Mouse (Mus musculus): ENCODE results near the gene Mgmt.

Gene Mgmt

GRCm38 (mm10) chr7:136894106-136894986, at the start of gene Mgmt:
Mgmt (plus strand) TSS chr7:136894614.
- DNase-seq: peak; percentile 94 to 97

DNA sequence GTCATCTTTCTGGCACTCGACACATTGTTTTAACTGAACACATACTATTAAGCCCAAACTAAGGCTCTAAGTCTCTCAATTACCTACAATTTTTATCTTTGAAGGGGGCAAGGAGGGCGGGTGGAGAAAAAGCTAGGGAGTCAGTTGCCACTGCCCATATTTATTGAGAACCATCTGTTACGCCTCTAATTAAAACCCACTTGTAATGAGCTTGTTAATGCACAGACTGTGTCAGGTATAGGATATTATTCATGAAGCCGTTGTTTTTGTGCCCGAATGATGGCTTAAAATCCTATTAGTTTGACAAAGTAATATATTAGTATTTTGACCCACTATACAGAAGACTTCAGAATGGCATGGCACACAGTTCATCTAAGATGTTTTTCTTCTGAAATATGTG, 49.6 kb upstream of the Mgmt start:
- DNase-seq: no peak

- no peak for DNase-seq
Measured at GRCm38 (mm10) chr7:136845321-136845720, 49.1 kb upstream of the Mgmt start.

- no peak for DNase-seq
Measured at GRCm38 (mm10) chr7:136846086-136846620, 48.3 kb upstream of the Mgmt start.

- no peak for DNase-seq
Measured at GRCm38 (mm10) chr7:136847601-136848000, 46.8 kb upstream of the Mgmt start.

DNA sequence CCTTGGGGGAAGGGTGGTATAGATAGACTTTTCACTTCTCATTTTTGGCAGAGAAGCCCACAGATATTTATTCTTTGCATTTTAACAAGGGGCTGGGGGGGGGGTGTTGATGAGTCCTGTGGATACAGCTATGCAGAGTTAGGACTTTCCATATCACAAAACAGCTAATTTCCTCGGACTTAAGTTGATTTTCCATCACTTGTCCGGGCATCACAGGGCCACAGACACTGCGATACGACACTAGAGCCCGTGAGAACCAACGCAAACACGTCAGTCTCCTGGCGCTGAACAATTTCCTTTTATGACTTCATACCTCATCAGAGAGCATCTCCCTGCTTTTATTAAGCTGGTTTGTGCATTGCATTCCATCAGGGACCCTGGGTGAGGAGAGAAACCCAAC, 45.7 kb upstream of the Mgmt start:
- peak in 1 of 2 experiments; percentile 53 for DNase-seq

DNA sequence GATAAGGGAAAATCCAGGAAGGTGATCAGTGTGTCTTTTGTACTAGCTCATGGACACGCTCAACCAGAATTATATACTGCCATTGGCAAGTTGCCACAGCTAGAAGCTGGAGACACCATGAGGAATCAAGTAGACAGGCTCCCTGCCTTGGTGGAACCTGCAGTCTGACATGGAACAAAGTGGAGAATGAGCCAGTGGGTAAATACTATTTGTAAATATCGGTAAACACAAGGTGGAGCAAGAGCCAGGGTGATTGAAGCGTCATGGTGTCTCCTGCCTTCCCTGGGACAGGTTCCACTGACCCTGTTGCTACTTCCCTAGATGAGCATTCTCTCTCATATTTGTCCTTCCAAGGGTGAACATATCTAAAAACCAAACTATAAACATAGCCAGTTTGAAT, 44.6 kb upstream of the Mgmt start:
- no peak for DNase-seq

- peak; percentile 32 to 71 for DNase-seq
Measured at GRCm38 (mm10) chr7:136850339-136850738, 44.1 kb upstream of the Mgmt start.

DNA sequence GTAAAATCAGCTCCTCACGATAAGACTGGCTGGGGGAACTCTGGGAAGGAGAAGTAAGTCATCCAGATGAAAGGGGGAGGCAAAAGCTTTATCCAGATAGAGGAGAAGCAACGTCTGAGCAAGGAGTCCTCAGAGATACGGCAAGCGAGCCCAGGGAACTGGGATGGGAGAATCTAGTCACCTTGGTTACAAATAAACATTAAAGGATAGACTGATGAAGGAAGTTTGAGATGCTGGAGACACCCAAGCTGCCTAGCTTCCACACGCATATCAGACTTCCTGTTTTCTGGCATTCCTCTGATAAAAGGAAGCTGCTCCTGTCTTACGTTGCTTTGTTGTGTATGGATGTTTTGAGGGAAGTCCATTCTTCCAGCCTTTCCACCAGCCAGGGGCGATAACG, 42.5 kb upstream of the Mgmt start:
- no peak for DNase-seq

DNA sequence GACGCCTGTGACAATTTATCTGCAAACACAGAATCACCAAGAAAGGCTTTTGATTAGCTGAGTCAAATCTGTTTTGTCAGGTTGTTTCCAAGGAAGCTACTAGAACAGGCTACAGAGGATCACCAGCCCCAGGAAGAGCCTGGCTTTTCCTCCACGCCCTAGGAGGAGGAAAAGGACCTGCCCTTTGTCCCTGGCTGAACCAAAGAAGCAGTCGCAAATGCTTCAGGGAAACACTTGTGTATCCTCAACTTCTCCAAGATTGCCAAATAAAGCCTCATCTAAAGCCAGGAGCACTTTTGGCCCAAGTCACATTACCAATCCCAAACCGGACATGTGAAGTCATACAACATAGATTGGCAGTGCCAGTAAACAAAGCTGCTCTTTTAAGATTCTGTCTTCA, 41.7 kb upstream of the Mgmt start:
- no peak for DNase-seq

GRCm38 (mm10) chr7:136864677-136865463, 29.5 kb upstream of the Mgmt start:
- no peak for DNase-seq

DNA sequence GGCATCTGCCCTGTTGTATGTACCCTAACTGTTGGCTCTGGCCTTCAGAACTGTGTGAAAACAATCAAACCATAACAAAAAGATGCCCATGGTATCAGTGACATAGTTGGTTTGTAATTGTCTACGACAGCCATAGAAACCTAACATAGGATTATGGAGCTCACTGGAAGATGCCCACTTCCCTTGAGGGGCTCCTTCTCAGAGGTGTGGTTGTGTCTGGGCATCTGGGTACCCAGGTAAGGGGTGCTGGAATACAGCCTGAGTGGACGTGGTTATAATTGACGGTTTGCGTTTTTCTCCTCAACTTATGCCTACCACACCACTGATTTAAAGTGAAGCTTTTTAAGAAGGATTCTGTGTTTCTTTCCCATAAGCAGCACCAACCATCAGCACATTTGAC, 28.5 kb upstream of the Mgmt start:
- no peak for DNase-seq

DNA sequence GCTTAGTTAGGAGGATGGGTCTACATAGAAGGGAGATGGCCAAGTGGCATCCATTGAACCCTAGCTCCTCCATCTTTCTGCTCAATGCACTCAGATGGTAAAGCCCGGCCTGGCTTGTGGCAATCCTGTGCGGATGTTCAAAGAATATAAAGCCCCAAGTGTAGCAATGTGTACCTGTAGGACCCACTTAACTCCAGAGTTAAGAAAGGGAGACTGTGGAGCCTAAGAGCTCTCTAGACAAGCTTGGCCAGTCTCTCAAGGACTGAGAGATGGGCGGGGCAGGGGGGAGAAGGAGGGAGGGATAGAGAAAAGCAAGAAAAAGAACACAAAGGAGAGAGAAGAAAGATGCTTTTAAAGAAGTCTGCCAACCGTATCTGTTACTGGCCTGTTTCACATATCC, 27.9 kb upstream of the Mgmt start:
- no peak for DNase-seq

- no peak for DNase-seq
Measured at GRCm38 (mm10) chr7:136871535-136871934, 22.9 kb upstream of the Mgmt start.

DNA sequence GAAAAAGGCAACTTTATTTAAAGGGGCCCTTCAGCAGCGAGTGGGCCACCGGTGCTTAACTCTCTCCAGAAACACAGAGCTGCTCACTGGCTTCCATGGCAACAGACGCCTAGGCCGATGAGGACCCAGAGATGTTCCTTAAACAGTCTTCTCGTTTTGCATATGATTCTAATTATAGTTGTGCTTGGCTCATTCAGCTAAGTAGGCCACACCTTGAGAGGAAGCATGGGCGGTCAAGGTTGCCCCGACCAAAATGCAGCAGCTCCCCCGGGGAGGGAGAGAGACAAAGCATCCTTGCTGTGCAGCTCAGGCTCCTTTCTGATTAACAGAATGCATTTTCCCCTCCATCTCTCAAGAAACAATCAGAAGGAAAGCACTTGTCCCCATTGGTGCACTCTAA, 22.4 kb upstream of the Mgmt start:
- no peak for DNase-seq

DNA sequence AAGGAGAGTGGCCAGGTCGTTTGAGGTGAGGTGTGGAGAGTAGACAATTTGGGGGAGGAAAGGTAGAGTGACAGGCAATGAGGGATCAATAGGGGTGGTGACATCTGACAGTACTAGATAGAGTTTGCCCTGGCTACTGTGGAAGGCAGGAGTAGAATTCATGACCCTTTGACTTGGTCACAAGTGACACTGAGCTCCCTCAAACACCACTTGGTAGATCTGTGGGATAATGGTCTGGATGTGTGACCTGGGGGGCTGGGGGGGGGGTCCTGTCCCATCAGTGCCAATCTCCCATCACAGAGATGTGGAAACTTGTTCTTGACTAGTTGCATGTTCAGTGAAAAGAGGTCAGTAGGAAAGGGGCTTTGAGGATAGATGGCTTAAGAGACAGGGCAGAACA, 20.0 kb upstream of the Mgmt start:
- no peak for DNase-seq

DNA sequence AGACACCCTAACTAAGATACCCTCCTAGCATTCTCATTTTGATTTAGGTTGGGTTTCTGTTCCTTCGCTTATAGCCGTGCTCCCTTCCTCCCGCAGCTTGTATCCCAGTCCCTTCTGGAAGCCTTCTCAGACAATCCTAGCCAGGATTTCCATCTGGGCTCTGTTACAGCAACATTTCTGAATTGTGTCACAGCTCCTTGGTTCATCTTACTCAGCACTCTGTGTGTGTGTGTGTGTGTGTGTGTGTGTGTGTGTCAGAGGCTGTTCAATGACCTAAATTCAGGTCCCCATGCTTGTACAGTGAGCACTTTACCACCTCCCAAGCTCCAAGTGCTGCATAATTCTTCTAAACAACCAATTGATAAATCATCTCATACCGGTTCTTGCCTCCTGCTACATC, 14.0 kb upstream of the Mgmt start:
- DNase-seq: no peak

DNA sequence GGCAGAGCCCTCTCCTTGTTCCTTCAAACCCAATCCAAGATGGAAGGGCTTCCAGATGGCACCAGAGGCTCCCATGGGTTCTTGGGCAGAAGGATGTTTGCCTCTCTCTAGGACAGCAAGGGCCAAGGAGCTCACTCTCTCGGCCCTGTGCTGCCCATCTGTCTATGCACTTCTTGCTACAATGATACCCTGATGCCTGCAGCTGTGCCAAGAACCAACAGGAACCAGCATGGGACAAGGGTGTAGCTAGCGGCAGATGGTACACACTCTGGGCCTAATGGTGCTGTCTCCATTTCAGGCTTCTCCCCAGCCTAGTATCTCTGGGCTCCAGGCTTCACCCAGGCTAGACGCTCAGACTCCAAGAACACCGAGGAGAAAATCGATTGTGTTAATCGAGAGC, 6.3 kb upstream of the Mgmt start:
- no peak for DNase-seq

- DNase-seq: no peak
Measured at GRCm38 (mm10) chr7:136895356-136895755, 942 bp downstream of the Mgmt start.

- DNase-seq: no peak
Measured at GRCm38 (mm10) chr7:136895851-136896250, 1.4 kb downstream of the Mgmt start.

DNA sequence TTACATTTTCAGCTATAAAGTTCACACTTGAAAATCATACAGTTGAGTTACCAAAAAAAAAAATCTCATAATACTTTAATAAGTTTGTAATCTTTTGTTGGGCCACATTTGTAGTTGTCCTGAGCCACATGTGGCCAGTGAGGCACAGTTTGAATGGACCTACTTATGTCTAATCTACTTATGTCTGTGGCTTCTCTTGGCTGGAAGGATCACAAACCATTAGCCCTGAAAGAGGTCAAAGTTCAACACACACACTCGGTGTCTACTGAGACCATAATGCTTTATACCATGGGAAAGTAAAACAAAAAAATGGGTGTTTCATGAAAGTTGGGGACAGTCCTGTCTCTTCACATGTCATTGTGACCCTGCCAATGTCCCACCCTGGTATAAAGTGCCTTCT, 3.1 kb downstream of the Mgmt start:
- no peak for DNase-seq

DNA sequence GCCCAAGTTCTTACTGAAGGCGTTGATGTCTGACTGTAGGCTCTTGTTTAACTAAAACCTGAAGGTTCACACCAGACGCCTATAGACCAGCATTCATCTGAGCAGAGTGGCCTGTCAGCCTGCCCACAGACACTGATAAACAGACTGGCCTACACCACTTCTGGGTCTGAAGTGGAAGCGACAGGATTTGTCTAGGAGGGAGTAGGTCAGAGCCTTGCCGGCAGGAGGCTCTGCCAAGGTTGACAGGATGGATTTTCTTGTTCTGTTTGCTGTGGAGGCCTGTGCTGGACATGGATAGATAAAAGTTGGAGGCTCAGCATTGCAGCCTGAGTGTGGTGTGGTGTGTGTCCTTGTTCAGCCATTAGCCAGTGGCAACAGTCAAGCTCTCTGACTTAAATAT, 3.6 kb downstream of the Mgmt start:
- DNase-seq: no peak

DNA sequence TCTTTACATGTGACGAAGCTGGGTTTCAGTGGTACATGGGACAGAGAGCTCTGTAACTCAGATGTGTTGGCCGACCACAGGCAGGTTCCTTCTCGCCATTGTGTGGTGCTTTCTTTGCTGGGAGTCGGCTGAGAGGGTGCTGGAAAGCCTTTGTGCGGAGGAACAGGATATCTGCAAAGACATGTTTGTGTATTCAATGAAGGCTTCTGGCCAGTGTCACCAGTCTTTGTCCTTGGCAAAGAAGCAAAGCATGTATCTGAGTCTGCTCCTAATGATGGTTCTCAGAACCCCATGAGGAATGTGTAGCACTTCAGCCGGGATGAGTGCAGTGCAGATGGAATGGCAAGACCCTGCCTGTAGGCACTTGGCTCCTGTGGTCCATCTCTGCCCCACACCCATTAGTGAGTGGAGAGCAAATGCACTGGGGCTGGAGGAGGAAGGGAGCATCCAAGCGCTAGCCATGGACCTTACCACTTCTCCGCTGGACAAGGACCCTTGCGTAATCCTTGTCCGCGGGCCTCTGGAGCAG, 14.3 kb downstream of the Mgmt start:
- no peak for DNase-seq

DNA sequence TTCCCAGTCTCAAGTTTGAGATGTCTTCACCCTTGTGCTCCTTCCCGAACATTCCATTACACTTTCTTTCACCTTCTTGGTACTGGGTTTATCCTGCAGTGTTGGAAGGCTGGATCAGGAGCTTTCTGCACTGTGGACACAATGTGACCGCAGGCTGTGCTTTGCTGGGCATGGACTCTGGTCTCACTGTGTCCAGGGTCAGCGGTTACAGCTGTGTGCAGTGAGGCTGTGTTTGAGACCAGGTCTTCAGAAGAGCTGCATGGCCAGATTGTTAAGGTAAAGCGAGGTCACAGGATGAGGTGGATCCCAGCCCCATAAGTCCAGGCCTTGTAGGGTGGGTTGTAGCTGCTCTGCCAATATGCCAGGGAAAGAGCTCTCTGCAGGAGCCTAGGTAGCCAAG, 18.5 kb downstream of the Mgmt start:
- no peak for DNase-seq
